Mouse (Mus musculus) hindbrain, postnatal 0 days (tissue): ENCODE data around the gene Vax2. TPM values are rescaled to one million over a fixed set of nuclear protein-coding genes. Genes with fewer than 3 reads are reported as not detected.

Experiments
- ATAC-seq: fragments of 200-750 bp; cut with Nextera tagmentation; 2 replicates; pipeline ENCODE4 v1.8.0; 2017; ENCODE audit warnings: mild to moderate bottlenecking, moderate TSS enrichment, moderate library complexity
- DNase-seq: peaks from one replicate; pipeline ENCODE4 v3.0.0-alpha.2; 2015; ENCODE audit warnings: low spot score
- H3K27ac ChIP-seq: fragments of 300-500 bp; sonication (generic); 2 replicates; pipeline ENCODE4 v1.5.1; 2014; ENCODE audit warnings: mild to moderate bottlenecking
- H3K27me3 ChIP-seq: fragments of 300-500 bp; sonication (generic); 2 replicates; pipeline ENCODE4 v1.6.1; 2014; ENCODE audit warnings: low read length, mixed read lengths; ENCODE audit not compliant: insufficient read depth
- H3K36me3 ChIP-seq: fragments of 300-500 bp; sonication (generic); 2 replicates; pipeline ENCODE4 v1.6.1; 2014; ENCODE audit warnings: low read length, mixed read lengths; ENCODE audit not compliant: insufficient read depth
- H3K4me1 ChIP-seq: fragments of 300-500 bp; sonication (generic); 2 replicates; pipeline ENCODE4 v1.6.1; 2014; ENCODE audit warnings: antibody characterized with exemption, low read length, mixed read lengths; ENCODE audit not compliant: insufficient read depth
- H3K4me2 ChIP-seq: fragments of 300-500 bp; sonication (generic); 2 replicates; pipeline ENCODE4 v1.6.1; 2014; ENCODE audit warnings: low read depth, mild to moderate bottlenecking, low read length, moderate library complexity, mixed read lengths
- H3K4me3 ChIP-seq: fragments of 300-500 bp; sonication (generic); 2 replicates; pipeline ENCODE4 v1.5.1; 2014; ENCODE audit warnings: low read length
- H3K9ac ChIP-seq: fragments of 300-500 bp; sonication (generic); replicated peaks from 2 replicates; pipeline ENCODE4 v1.6.1; 2014; ENCODE audit warnings: mild to moderate bottlenecking, low read length, moderate library complexity, mixed read lengths
- H3K9me3 ChIP-seq: fragments of 300-500 bp; sonication (generic); 2 replicates; pipeline ENCODE4 v1.6.1; 2016; ENCODE audit warnings: low read length, mixed read lengths
- CTCF ChIP-seq: IDR thresholded peaks from 2 replicates; pipeline ENCODE4 v1.5.1; 2016; ENCODE audit warnings: antibody characterized with exemption, control low read depth, low read depth
- WGBS: fragments of 180-500 bp; shearing (Covaris S2); extraction: QIAGEN DNeasy Blood & Tissue Kit; methylation state at CpG from one replicate; pipeline ENCODE4 v1.1.7; 2014; 5-methylcytosine and 5-hydroxymethylcytosine counted together
- polyA plus RNA-seq: library from polyadenylated mRNA; unstranded; fragments of >200 nt; fragmentation: Nextera tagmentation; extraction: Ambion mirVana; gene quantifications from 2 replicates; pipeline ENCODE4 v1.2.1, GENCODE M21; 2015
- total RNA-seq: library from RNA; depleted of rRNA; stranded (reverse); fragments of >200 nt; gene quantifications from 2 replicates; pipeline ENCODE4 v1.2.3, GENCODE M21; 2014

The Vax2 gene
- total and polyA plus RNA-seq, 2 experiments from 2014 or later, result not detected

DNA sequence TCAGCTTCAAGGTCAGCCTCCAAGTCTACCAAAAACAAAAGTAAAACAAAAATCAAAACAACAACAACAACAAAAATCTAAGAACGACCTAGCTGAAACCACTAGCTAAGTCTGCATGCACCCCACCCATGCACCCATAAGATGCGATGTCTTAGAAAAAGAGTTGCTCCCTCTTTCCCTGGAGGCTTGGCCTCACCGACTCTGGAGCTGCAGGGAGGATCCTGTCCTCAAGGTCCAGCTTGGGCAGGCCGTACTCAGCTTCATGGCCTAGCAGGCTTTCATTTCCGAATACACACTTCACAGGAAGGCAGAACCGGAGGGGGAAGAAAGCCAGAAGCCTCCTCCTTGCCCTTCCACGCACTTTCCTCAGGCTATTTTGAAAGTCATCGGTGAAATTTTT is 6.0 kb downstream of the Vax2 start:
- Histone ChIP-seq H3K4me2 (no peak overlapping the region), H3K36me3 (no peaks in the 10 kb centered on the region), H3K27ac (no peak overlapping the region), H3K4me1 (0 out of 2 replicates have a peak, but pooled peaks cover 2% of the 10 kb centered on the region), H3K9me3 (no peaks in the 10 kb centered on the region), H3K27me3 (peaks cover 87% of the 10 kb centered on the region), H3K9ac (no peak overlapping the region), H3K4me3 (no peak overlapping the region)
- DNase-seq (no peak), ATAC-seq (no peak)
- TF ChIP-seq CTCF, result no peak
- whole genome bisulfite sequencing, result 3% methylated on average over 8 of the region's 8 CpGs

DNA sequence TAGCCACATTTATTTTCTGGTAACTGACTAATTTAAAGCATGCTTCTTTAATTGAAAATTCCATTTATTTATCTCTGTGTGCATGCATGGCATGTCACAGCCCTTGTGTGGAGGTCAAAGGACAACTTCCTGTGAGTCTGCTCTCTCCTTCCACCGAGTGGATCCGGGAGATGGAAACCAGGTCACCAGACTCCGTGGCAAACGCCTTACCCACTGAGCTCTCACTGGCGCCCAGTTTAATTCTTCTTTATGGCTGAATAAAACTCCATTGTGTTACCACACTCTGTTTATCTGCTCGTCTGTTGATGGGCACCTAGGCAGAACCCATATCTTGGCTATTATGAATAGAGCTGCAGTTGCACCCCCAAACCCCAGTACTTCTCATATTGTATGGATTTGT is 11.5 kb downstream of the Vax2 start:
- Histone ChIP-seq H3K9me3 (no peaks in the 10 kb centered on the region), H3K27me3 (peaks cover 72% of the 10 kb centered on the region), H3K9ac (no peak overlapping the region), H3K4me2 (no peak overlapping the region), H3K27ac (no peak overlapping the region), H3K4me1 (no peaks in the 10 kb centered on the region), H3K4me3 (no peak overlapping the region), H3K36me3 (no peaks in the 10 kb centered on the region)
- TF ChIP-seq CTCF, result no peak
- WGBS, result 20% methylated on average over 6 of the region's 6 CpGs
- DNase-seq (no peak), ATAC-seq (no peak)

DNA sequence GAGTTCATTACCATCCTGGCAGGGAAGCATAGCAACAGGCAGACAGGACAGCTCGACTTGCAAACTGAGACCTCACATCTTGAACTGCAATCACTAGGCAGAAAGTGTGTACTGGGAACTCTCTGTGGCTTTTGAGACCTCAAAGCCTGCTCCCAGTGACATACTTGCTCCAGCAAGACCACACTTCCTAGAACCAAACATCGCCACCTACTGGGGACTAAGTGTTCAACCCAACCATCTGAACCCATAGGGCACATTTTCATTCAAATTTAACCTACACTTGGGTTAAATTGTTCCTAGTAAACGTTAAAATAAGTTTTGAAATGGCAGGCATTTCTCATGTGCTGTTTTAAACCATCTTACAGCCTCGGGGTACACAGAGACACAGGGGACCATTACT is 16.1 kb downstream of the Vax2 start:
- TF ChIP-seq CTCF, result peak; percentile 49
- H3K9me3 ChIP-seq, result no peaks in the 10 kb centered on the region
- H3K4me1 ChIP-seq, result no peaks in the 10 kb centered on the region
- H3K36me3 ChIP-seq, result no peaks in the 10 kb centered on the region
- ATAC-seq (no peak), DNase-seq (no peak)
- H3K9ac ChIP-seq, result no peak overlapping the region
- H3K27me3 ChIP-seq, result peaks cover 31% of the 10 kb centered on the region
- WGBS, result 39% methylated on average over 4 of the region's 4 CpGs
- no peak overlapping the region for H3K27ac ChIP-seq
- H3K4me3 ChIP-seq, result no peak overlapping the region
- no peak overlapping the region for H3K4me2 ChIP-seq

DNA sequence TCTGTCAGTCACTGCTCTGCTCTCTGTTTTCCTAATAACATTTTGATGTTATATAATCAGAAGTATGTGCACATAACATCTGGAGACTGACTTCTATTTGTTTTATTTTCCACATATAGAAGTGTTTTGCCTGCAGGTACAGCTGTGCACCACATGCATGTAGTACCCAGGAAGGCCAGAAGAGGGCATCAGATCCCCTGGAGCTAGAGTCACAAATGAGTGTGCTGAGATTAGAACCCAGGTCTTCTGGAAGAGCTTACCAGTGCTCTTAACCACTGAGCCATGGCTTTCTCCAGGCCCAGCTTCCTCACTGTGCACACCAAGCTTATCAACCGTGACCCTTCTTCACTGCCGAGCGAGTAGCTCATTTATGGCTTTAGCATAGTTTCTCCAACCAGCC is 17.4 kb downstream of the Vax2 start:
- DNase-seq (no peak), ATAC-seq (no peak)
- Histone ChIP-seq H3K4me2 (no peak overlapping the region), H3K4me1 (no peaks in the 10 kb centered on the region), H3K27me3 (peaks cover 20% of the 10 kb centered on the region; the same call in 1 of the 2 replicates), H3K9me3 (no peaks in the 10 kb centered on the region), H3K27ac (no peak overlapping the region), H3K36me3 (no peaks in the 10 kb centered on the region), H3K4me3 (no peak overlapping the region), H3K9ac (no peak overlapping the region)
- peak; percentile 58 for TF ChIP-seq CTCF
- WGBS, result 92% methylated on average over 3 of the region's 3 CpGs

DNA sequence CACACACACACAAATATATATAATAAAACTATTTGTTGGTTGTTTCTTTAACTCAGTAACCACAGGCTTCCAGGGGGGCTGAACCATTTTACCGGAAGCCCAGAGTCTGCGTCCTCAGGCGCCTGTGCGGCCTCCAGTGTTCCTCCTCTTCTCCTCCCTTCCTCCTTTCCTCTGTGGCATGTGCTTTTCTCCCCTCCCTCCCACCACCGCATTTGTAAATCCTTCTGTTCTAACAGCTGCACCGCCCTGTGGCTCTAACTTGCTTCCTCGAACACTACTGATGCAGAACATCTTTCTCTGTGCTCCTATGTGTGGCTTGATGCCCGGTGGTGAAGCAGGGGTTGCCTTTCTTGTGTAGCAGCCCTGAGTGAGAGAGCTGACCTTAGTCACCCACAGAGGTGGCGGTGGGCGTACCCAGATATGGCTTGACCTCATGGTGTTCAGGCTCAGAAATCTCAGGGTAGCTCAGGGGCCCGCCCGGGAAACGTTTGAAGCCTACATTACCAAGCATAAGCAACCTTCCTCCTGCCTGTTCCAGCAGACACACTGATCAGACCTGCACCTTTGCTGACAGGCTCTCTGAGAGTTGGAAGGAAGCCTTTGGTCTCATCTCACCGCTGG is 18.4 kb downstream of the Vax2 start:
- DNase-seq (no peak), ATAC-seq (no peak)
- Histone ChIP-seq H3K4me1 (no peaks in the 10 kb centered on the region), H3K9ac (no peak overlapping the region), H3K27me3 (0 out of 2 replicates have a peak, but pooled peaks cover 16% of the 10 kb centered on the region), H3K27ac (no peak overlapping the region), H3K36me3 (no peaks in the 10 kb centered on the region), H3K4me3 (no peak overlapping the region), H3K9me3 (no peaks in the 10 kb centered on the region), H3K4me2 (no peak overlapping the region)
- TF ChIP-seq CTCF, result no peak
- 71% methylated on average over 14 of the region's 14 CpGs for WGBS

DNA sequence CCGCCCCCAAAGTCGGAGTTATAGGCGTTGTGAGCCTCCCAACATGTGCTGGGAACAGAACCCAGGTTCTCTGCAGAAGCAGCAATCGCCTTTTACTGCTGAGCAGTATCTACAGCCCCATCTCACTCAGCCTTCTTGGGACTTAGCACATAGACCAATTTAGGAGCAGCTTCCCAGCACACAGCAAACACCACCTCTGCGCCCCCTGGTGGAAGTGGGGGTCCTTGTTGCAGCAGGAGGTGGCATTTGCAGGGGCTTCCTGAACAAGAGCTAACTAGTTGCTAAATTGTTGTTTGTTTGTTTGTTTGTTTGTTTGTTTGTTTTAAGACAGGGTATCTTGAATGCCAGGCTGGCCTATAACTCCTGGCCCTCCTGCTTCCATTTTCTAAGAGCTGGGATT is 20.1 kb downstream of the Vax2 start:
- no peak overlapping the region for H3K27ac ChIP-seq
- no peaks in the 10 kb centered on the region for H3K4me1 ChIP-seq
- H3K36me3 ChIP-seq, result no peaks in the 10 kb centered on the region
- H3K27me3 ChIP-seq, result 0 out of 2 replicates have a peak, but pooled peaks cover 11% of the 10 kb centered on the region
- peak; percentile 75 for TF ChIP-seq CTCF
- DNase-seq (peak; percentile 62), ATAC-seq (no peak)
- WGBS, result 30% methylated on average over 5 of the region's 5 CpGs
- H3K9me3 ChIP-seq, result no peaks in the 10 kb centered on the region
- no peak overlapping the region for H3K9ac ChIP-seq
- no peak overlapping the region for H3K4me2 ChIP-seq
- no peak overlapping the region for H3K4me3 ChIP-seq

DNA sequence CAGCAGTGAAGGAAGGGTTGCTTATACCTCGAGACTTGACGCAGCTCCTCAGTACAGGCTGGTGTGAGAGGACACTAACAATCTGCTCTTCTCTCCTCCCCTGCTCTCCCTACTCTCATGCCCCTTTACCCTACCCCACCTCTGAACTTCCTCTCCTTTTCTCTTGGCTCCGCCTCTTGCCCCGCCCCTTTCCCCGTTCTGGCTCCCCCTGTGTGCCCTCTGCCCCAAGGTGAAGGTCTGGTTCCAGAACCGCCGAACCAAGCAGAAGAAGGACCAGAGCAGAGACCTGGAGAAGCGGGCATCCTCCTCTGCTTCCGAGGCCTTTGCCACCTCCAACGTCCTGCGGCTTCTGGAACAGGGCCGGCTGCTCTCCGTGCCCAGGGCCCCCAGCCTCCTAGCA is 26.2 kb downstream of the Vax2 start:
- Histone ChIP-seq H3K27me3 (no peaks in the 10 kb centered on the region), H3K4me1 (no peaks in the 10 kb centered on the region), H3K9ac (no peak overlapping the region), H3K27ac (no peak overlapping the region), H3K9me3 (no peaks in the 10 kb centered on the region), H3K36me3 (no peaks in the 10 kb centered on the region), H3K4me2 (no peak overlapping the region), H3K4me3 (no peak overlapping the region)
- ATAC-seq, result no peak
- WGBS, result 44% methylated on average over 13 of the region's 13 CpGs
- no peak for DNase-seq
- TF ChIP-seq CTCF, result no peak
